Comparison of ENCODE assay signal across 9 mouse cellular contexts in genomic region chr4:33204682-33205081, GRCm38 (mm10). TPM values are rescaled to one million over a fixed set of nuclear protein-coding genes. Genes with fewer than 3 reads are reported as not detected.
DNase-seq lines count a peak whose midpoint lies in the region; ATAC-seq and TF ChIP-seq lines count a peak whose summit lies in the region.
"Had no signal": no experiment of that assay in that cellular context is flagged by ENCODE, and none has a peak within 500 bp of the region (broad histone marks: within the 10 kb centered on the region; RNA-seq: fewer than 3 reads in every experiment).

No protein-coding gene starts in this region.

- ATAC-seq in hindbrain, embryonic 11.5 days (ENCODE audit: low FRiP score): 0 out of 2 replicates have a peak, but pooled peaks have one; percentile 39
- ATAC-seq in hindbrain, embryonic 12.5 days (ENCODE audit: low FRiP score): no peak
- ATAC-seq in forebrain, embryonic 11.5 days (replicated peaks; ENCODE audit: low FRiP score): peak; percentile 65; the same call in 1 of the 2 replicates
- 0 out of 2 replicates have a peak, but pooled peaks have one; percentile 55 for ATAC-seq in kidney, embryonic 16.5 days (ENCODE audit: low FRiP score, low TSS enrichment)
- ATAC-seq in lung, embryonic 14.5 days (ENCODE audit: insufficient read depth): 0 out of 2 replicates have a peak, but pooled peaks have one; percentile 57

- in situ Hi-C loops in ES-E14 (cut with MboI; ENCODE audit: low sequenced_read_pairs in 2 of 2, unreplicated experiment in 2 of 2): no loop called here

- H3K4me2 ChIP-seq in hindbrain, embryonic 11.5 days (replicated peaks; ENCODE audit: low read depth, low read length): no peak overlapping the region
- H3K4me2 ChIP-seq in hindbrain, embryonic 12.5 days (replicated peaks): no peak overlapping the region
- no peak overlapping the region for H3K4me2 ChIP-seq in forebrain, embryonic 11.5 days (ENCODE audit: low read depth, low read length, severe bottlenecking)
- H3K4me2 ChIP-seq in kidney, embryonic 16.5 days (replicated peaks; ENCODE audit: low read depth, low read length): no peak overlapping the region
- no peak overlapping the region for H3K4me2 ChIP-seq in lung, embryonic 14.5 days
- H3K4me2 ChIP-seq: stomach, embryonic 15.5 days had no signal

- H3K9me3 ChIP-seq in hindbrain, embryonic 11.5 days (ENCODE audit: control insufficient read depth, low read length): no peaks in the 10 kb centered on the region; the same call in 1 of the 2 replicates
- H3K9me3 ChIP-seq in hindbrain, embryonic 12.5 days (replicated peaks): no peaks in the 10 kb centered on the region
- H3K9me3 ChIP-seq in ES-E14 (ENCODE audit: control insufficient read depth, insufficient read depth, low read depth, low read length): no peaks in the 10 kb centered on the region
- no peaks in the 10 kb centered on the region for H3K9me3 ChIP-seq in forebrain, embryonic 11.5 days (ENCODE audit: control insufficient read depth, low read length)
- 0 out of 2 replicates have a peak, but pooled peaks cover 2% of the 10 kb centered on the region for H3K9me3 ChIP-seq in kidney, embryonic 16.5 days (ENCODE audit: low read length)
- no peaks in the 10 kb centered on the region for H3K9me3 ChIP-seq in lung, embryonic 14.5 days (ENCODE audit: low read depth, low read length)
- H3K9me3 ChIP-seq: stomach, embryonic 15.5 days had no signal

- no peak for TF ChIP-seq POLR2A in small intestine, adult 2 months (IDR thresholded peaks at IDR 0.05; ENCODE audit: low read depth, low read length)

- peak; percentile 77 for TF ChIP-seq CTCF in lung, embryonic 14.5 days (IDR thresholded peaks at IDR 0.05; ENCODE audit: low read depth)
- TF ChIP-seq CTCF in small intestine, adult 2 months (IDR thresholded peaks at IDR 0.05; ENCODE audit: extremely low read depth, insufficient read length, insufficient replicate concordance, low read depth, low read length): peak; percentile 82; the same call in 1 of the 2 replicates

- no peak overlapping the region for H3K27ac ChIP-seq in hindbrain, embryonic 11.5 days (ENCODE audit: low read depth, low read length)
- no peak overlapping the region for H3K27ac ChIP-seq in hindbrain, embryonic 12.5 days
- no peak overlapping the region for H3K27ac ChIP-seq in ES-E14 (ENCODE audit: insufficient read depth, low read depth, low read length, poor library complexity, severe bottlenecking)
- H3K27ac ChIP-seq in forebrain, embryonic 11.5 days (ENCODE audit: low read depth, low read length): no peak overlapping the region
- H3K27ac ChIP-seq in kidney, embryonic 16.5 days (ENCODE audit: low read length): no peak overlapping the region
- no peak overlapping the region for H3K27ac ChIP-seq in lung, embryonic 14.5 days (ENCODE audit: low read depth)
- no peak overlapping the region for H3K27ac ChIP-seq in small intestine, adult 2 months (ENCODE audit: insufficient read depth, low read depth, low read length)
- H3K27ac ChIP-seq: stomach, embryonic 15.5 days had no signal

- no peak overlapping the region for H3K9ac ChIP-seq in hindbrain, embryonic 11.5 days (ENCODE audit: low read depth, low read length)
- no peak overlapping the region for H3K9ac ChIP-seq in hindbrain, embryonic 12.5 days
- no peak overlapping the region for H3K9ac ChIP-seq in ES-E14 (ENCODE audit: insufficient read depth, low read depth, low read length, poor library complexity, severe bottlenecking)
- no peak overlapping the region for H3K9ac ChIP-seq in forebrain, embryonic 11.5 days (ENCODE audit: low read length)
- H3K9ac ChIP-seq in kidney, embryonic 16.5 days (replicated peaks; ENCODE audit: low read length): no peak overlapping the region
- no peak overlapping the region for H3K9ac ChIP-seq in lung, embryonic 14.5 days
- H3K9ac ChIP-seq: stomach, embryonic 15.5 days had no signal

- WGBS in hindbrain, embryonic 11.5 days: 1% methylated on average over 4 of the region's 4 CpGs
- WGBS in hindbrain, embryonic 12.5 days: 4% methylated on average over 4 of the region's 4 CpGs
- WGBS in forebrain, embryonic 11.5 days: 3% methylated on average over 4 of the region's 4 CpGs
- WGBS in kidney, embryonic 16.5 days: 5% methylated on average over 4 of the region's 4 CpGs
- 6% methylated on average over 4 of the region's 4 CpGs for WGBS in lung, embryonic 14.5 days
- whole genome bisulfite sequencing in small intestine, adult 2 months: 14% methylated on average over 4 of the region's 4 CpGs

- no peak overlapping the region for H3K4me3 ChIP-seq in hindbrain, embryonic 11.5 days (ENCODE audit: low read depth, low read length)
- no peak overlapping the region for H3K4me3 ChIP-seq in hindbrain, embryonic 12.5 days
- H3K4me3 ChIP-seq in ES-E14 (ENCODE audit: insufficient read depth in 1 of 2, low read depth in 1 of 2, low read length in 2 of 2, poor library complexity in 1 of 2, severe bottlenecking in 1 of 2): no peak overlapping the region
- H3K4me3 ChIP-seq in forebrain, embryonic 11.5 days (ENCODE audit: low read depth, low read length): no peak overlapping the region
- H3K4me3 ChIP-seq in kidney, embryonic 16.5 days (ENCODE audit: low read length): no peak overlapping the region
- H3K4me3 ChIP-seq in lung, embryonic 14.5 days (ENCODE audit: low read depth, low read length): no peak overlapping the region
- no peak overlapping the region for H3K4me3 ChIP-seq in small intestine, adult 2 months (ENCODE audit: low read depth, low read length)
- H3K4me3 ChIP-seq: stomach, embryonic 15.5 days had no signal

- DNase-seq in hindbrain, embryonic 11.5 days (ENCODE audit: low spot score): peak; percentile 78
- peak; percentile 61 for DNase-seq in ES-E14 (ENCODE audit: low read depth, low spot score)
- DNase-seq in c-Kit-positive CD71-positive TER-119-positive erythroid progenitor cells, embryonic 14.5 days (ENCODE audit: low spot score): peak; percentile 42
- DNase-seq in forebrain, embryonic 11.5 days (ENCODE audit: low spot score): peak; percentile 82
- peak; percentile 75 for DNase-seq in lung, embryonic 14.5 days

- no peaks in the 10 kb centered on the region for H3K27me3 ChIP-seq in hindbrain, embryonic 11.5 days (ENCODE audit: control insufficient read depth, insufficient read depth, low read length)
- H3K27me3 ChIP-seq in hindbrain, embryonic 12.5 days: no peaks in the 10 kb centered on the region
- no peaks in the 10 kb centered on the region for H3K27me3 ChIP-seq in forebrain, embryonic 11.5 days (ENCODE audit: control insufficient read depth, insufficient read depth, low read length)
- H3K27me3 ChIP-seq in kidney, embryonic 16.5 days (ENCODE audit: insufficient read depth, low read length): no peaks in the 10 kb centered on the region
- H3K27me3 ChIP-seq in lung, embryonic 14.5 days (ENCODE audit: insufficient read depth, low read length): no peaks in the 10 kb centered on the region
- H3K27me3 ChIP-seq in small intestine, adult 2 months (ENCODE audit: control insufficient read depth, insufficient read depth, low read length): peaks cover 9% of the 10 kb centered on the region; the same call in 1 of the 2 replicates
- H3K27me3 ChIP-seq: stomach, embryonic 15.5 days had no signal

- H3K36me3 ChIP-seq in hindbrain, embryonic 11.5 days (ENCODE audit: control insufficient read depth, insufficient read depth, low read length): no peaks in the 10 kb centered on the region
- H3K36me3 ChIP-seq in hindbrain, embryonic 12.5 days: no peaks in the 10 kb centered on the region
- no peaks in the 10 kb centered on the region for H3K36me3 ChIP-seq in ES-E14 (ENCODE audit: control insufficient read depth, insufficient read depth, low read length, poor library complexity, severe bottlenecking)
- no peaks in the 10 kb centered on the region for H3K36me3 ChIP-seq in forebrain, embryonic 11.5 days (ENCODE audit: control insufficient read depth, insufficient read depth, low read length)
- no peaks in the 10 kb centered on the region for H3K36me3 ChIP-seq in kidney, embryonic 16.5 days (ENCODE audit: insufficient read depth, low read length)
- no peaks in the 10 kb centered on the region for H3K36me3 ChIP-seq in lung, embryonic 14.5 days (ENCODE audit: insufficient read depth)
- no peaks in the 10 kb centered on the region for H3K36me3 ChIP-seq in small intestine, adult 2 months (ENCODE audit: control insufficient read depth, insufficient read depth, low read length)
- H3K36me3 ChIP-seq: stomach, embryonic 15.5 days had no signal

- H3K4me1 ChIP-seq in hindbrain, embryonic 11.5 days (replicated peaks; ENCODE audit: control insufficient read depth, insufficient read depth, low read length): no peaks in the 10 kb centered on the region
- peaks cover 10% of the 10 kb centered on the region for H3K4me1 ChIP-seq in hindbrain, embryonic 12.5 days
- H3K4me1 ChIP-seq in ES-E14 (ENCODE audit: control insufficient read depth in 2 of 2, insufficient read depth in 2 of 2, low read length in 2 of 2, poor library complexity in 1 of 2): peaks cover 0 to 12% of the 10 kb centered on the region in 2 experiments; a peak in 1 of 4 replicates
- 0 out of 2 replicates have a peak, but pooled peaks cover 3% of the 10 kb centered on the region for H3K4me1 ChIP-seq in forebrain, embryonic 11.5 days (replicated peaks; ENCODE audit: control insufficient read depth, insufficient read depth, low read length)
- H3K4me1 ChIP-seq in kidney, embryonic 16.5 days (ENCODE audit: insufficient read depth, low read length): peaks cover 11% of the 10 kb centered on the region; the same call in 1 of the 2 replicates
- no peaks in the 10 kb centered on the region for H3K4me1 ChIP-seq in lung, embryonic 14.5 days (ENCODE audit: insufficient read depth)
- peaks cover 12% of the 10 kb centered on the region for H3K4me1 ChIP-seq in small intestine, adult 2 months (ENCODE audit: control insufficient read depth, insufficient read depth, insufficient read length, low read length)

RNA-seq across cellular contexts. Expression of gene Srsf12, which starts 4.1 kb away (rescaled TPM):
- polyA plus RNA-seq in hindbrain, embryonic 11.5 days (2014; fragmentation: Nextera tagmentation; extraction: Ambion mirVana): 10.4 and 12.9 TPM in 2 replicates
- 23.3 and 25.1 TPM in 2 replicates for polyA plus RNA-seq in hindbrain, embryonic 12.5 days (2016; fragmentation: Nextera tagmentation; extraction: Ambion mirVana)
- total RNA-seq in ES-E14 (2012; rRNA removed): 1.6 and 2.9 TPM in 2 replicates
- polyA plus RNA-seq in forebrain, embryonic 11.5 days (2014; fragmentation: Nextera tagmentation; extraction: Ambion mirVana): 7.9 and 9.0 TPM in 2 replicates
- 5.0 and 5.5 TPM in 2 replicates for polyA plus RNA-seq in kidney, embryonic 16.5 days (2015; fragmentation: Nextera tagmentation; extraction: Ambion mirVana)
- polyA plus RNA-seq in lung, embryonic 14.5 days (2014; fragmentation: Nextera tagmentation; extraction: Ambion mirVana): 3.4 and 3.6 TPM in 2 replicates
- polyA plus RNA-seq in small intestine, adult 2 months (2012; rRNA removed): 0.15 TPM in 1 of 2 replicates, not detected in the other

RNA-seq across cellular contexts. Expression of gene Pm20d2, which starts 15.1 kb away (rescaled TPM):
- 0.54 and 1.2 TPM in 2 replicates for polyA plus RNA-seq in hindbrain, embryonic 11.5 days (2014; fragmentation: Nextera tagmentation; extraction: Ambion mirVana)
- polyA plus RNA-seq in hindbrain, embryonic 12.5 days (2016; fragmentation: Nextera tagmentation; extraction: Ambion mirVana): 1.4 and 3.0 TPM in 2 replicates
- 2.0 and 2.1 TPM in 2 replicates for total RNA-seq in ES-E14 (2012; rRNA removed)
- polyA plus RNA-seq in forebrain, embryonic 11.5 days (2014; fragmentation: Nextera tagmentation; extraction: Ambion mirVana): 1.1 and 1.7 TPM in 2 replicates
- 0.60 and 1.2 TPM in 2 replicates for polyA plus RNA-seq in kidney, embryonic 16.5 days (2015; fragmentation: Nextera tagmentation; extraction: Ambion mirVana)
- 0.70 and 0.99 TPM in 2 replicates for polyA plus RNA-seq in lung, embryonic 14.5 days (2014; fragmentation: Nextera tagmentation; extraction: Ambion mirVana)
- 3.0 and 4.9 TPM in 2 replicates for polyA plus RNA-seq in small intestine, adult 2 months (2012; rRNA removed)
